Mouse (Mus musculus): Measurements from ENCODE around the gene Rhbg. TPM values are rescaled to one million over a fixed set of nuclear protein-coding genes. Genes with fewer than 3 reads are reported as not detected.

The Rhbg gene
- polyA plus RNA-seq (2012; fragmentation: generic; extraction: Trizol): not detected
- long read RNA-seq, experiment 1: 0 reads
- long read RNA-seq, experiment 2: 0 reads

DNA sequence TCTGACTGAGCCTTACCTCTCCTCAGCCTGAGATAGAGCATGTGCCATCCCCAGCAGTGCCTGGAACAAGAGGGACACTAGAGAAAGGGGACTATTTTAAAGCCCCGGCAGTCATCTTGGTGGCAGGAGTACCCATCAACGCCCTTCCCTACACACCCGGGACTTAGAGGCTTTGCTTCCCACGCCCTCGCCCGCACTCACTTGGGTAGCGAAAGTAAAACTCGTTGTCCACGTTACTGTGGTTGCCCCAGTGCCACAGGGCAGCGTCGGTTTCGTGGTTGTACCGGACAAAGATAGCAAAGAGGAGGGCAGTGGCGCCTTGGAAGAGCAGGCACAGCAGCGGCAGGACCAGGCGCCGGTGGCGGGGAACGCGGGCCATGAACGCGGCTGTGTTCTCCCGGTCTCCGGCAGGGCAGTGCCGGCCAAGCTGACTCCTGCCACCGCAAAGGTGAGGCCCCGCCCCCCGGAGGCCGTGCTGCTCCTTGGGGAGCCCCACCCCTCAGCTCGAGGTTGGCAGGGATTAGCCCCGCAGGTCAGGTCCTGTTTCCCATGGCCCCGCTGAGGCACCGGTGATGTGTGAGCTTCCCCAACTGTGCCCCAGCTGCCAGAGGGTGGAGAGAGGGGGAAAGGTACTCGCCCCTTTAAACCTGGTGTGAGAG is at the start of gene Rhbg:
Rhbg (minus strand) TSS at position 442 of the 659 bp plus-strand sequence.
- TF ChIP-seq CEBPB (IDR thresholded peaks at IDR 0.05; ENCODE audit: low read depth): no peak
- no peak for TF ChIP-seq MYOD1 (IDR thresholded peaks at IDR 0.05; ENCODE audit: control insufficient read depth, insufficient read length, low read depth)
- no peak for TF ChIP-seq USF1 (IDR thresholded peaks at IDR 0.05; ENCODE audit: low read depth)
- no peak for TF ChIP-seq MYOG (IDR thresholded peaks at IDR 0.05; ENCODE audit: control insufficient read depth, extremely low read depth, insufficient read length)
- no peaks in the 10 kb centered on the region for H3K79me2 ChIP-seq (ENCODE audit: control insufficient read depth, insufficient read depth)
- no peaks in the 10 kb centered on the region for H3K36me3 ChIP-seq (ENCODE audit: control insufficient read depth, insufficient read depth)
- H3K4me3 ChIP-seq (ENCODE audit: insufficient read depth, poor library complexity, severe bottlenecking): no peak within 1 kb of the TSS
- H3K79me3 ChIP-seq (ENCODE audit: low read depth): no peaks in the 10 kb centered on the region
- H3K27me3 ChIP-seq (ENCODE audit: control insufficient read depth, insufficient read depth, insufficient read length): peaks cover 63% of the 10 kb centered on the region
- H3ac ChIP-seq (ENCODE audit: control insufficient read depth, insufficient read length, low read depth): peak within 1 kb of the TSS; percentile 2

DNA sequence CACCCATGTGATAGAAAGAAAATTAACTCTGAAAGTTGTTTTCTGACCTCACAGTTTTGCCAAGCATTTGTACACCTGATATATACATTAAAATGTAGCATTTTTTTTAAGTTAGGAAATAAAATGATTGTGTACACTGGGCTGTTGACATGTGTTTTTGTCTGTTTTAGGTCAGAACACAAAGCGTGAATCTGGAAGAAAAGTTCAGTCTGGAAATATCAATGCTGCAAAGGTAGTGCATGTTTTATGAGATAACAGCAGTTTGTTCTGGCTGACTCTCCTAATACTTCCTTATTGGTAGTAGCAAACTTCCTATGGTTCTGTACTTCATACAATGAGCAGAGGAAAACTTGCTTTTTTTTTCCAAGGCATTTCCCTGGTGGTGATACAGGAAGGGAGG is 44.7 kb upstream of the Rhbg start:
- Histone ChIP-seq H3K4me3 (ENCODE audit: insufficient read depth, poor library complexity, severe bottlenecking) (no peak overlapping the region), H3ac (ENCODE audit: control insufficient read depth, insufficient read length, low read depth) (no peak overlapping the region), H3K36me3 (ENCODE audit: control insufficient read depth, insufficient read depth) (peaks cover 60% of the 10 kb centered on the region), H3K27me3 (ENCODE audit: control insufficient read depth, insufficient read depth, insufficient read length) (no peaks in the 10 kb centered on the region), H3K79me3 (ENCODE audit: low read depth) (peaks cover 48% of the 10 kb centered on the region), H3K79me2 (ENCODE audit: control insufficient read depth, insufficient read depth) (peaks cover 70% of the 10 kb centered on the region)
- TF ChIP-seq FOSL1 (IDR thresholded peaks at IDR 0.05; ENCODE audit: insufficient read depth, low read length, poor library complexity, severe bottlenecking) (no peak), CTCF (IDR thresholded peaks at IDR 0.05; ENCODE audit: control insufficient read depth, insufficient read depth, insufficient read length) (no peak), MYOG (IDR thresholded peaks at IDR 0.05; ENCODE audit: control insufficient read depth, extremely low read depth, insufficient read length) (no peak), MAX (IDR thresholded peaks at IDR 0.05) (no peak), MYOD1 (IDR thresholded peaks at IDR 0.05; ENCODE audit: control insufficient read depth, insufficient read length, low read depth) (no peak), USF1 (IDR thresholded peaks at IDR 0.05; ENCODE audit: low read depth) (no peak), CEBPB (IDR thresholded peaks at IDR 0.05; ENCODE audit: low read depth) (no peak)

DNA sequence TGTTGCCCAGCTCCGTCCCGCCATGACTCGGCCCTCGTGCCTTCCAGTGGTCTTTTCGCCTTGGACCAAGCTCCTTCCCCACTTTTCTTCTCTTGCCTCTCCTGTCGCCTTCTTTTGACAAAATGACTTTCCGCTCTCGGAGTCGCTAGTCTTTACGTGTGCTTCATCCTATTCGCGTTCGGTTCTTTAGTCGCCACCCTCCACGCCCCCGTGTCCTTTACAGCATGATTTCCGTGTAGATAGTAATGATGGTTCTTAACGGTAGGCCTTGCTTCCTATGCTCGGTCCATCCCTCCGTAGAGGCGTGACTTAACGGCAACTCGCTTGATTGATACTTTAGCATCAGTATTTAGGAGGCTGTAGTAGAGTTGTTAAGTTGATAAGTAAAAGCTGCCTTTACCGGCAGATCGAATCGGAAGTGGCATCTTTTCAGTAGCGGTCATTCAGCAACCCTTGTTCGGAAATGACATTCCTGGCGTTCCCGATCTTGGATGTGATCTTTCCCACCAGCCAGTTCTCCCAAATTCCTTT is 42.9 kb upstream of the Rhbg start:
- peak overlapping the region; percentile 90 for H3ac ChIP-seq (ENCODE audit: control insufficient read depth, insufficient read length, low read depth)
- no peak for TF ChIP-seq FOSL1 (IDR thresholded peaks at IDR 0.05; ENCODE audit: insufficient read depth, low read length, poor library complexity, severe bottlenecking)
- no peak for TF ChIP-seq MYOG (IDR thresholded peaks at IDR 0.05; ENCODE audit: control insufficient read depth, extremely low read depth, insufficient read length)
- TF ChIP-seq CEBPB (IDR thresholded peaks at IDR 0.05; ENCODE audit: low read depth): no peak
- TF ChIP-seq USF1 (IDR thresholded peaks at IDR 0.05; ENCODE audit: low read depth): no peak
- TF ChIP-seq CTCF (IDR thresholded peaks at IDR 0.05; ENCODE audit: control insufficient read depth, insufficient read depth, insufficient read length): no peak
- no peak for TF ChIP-seq MYOD1 (IDR thresholded peaks at IDR 0.05; ENCODE audit: control insufficient read depth, insufficient read length, low read depth)

DNA sequence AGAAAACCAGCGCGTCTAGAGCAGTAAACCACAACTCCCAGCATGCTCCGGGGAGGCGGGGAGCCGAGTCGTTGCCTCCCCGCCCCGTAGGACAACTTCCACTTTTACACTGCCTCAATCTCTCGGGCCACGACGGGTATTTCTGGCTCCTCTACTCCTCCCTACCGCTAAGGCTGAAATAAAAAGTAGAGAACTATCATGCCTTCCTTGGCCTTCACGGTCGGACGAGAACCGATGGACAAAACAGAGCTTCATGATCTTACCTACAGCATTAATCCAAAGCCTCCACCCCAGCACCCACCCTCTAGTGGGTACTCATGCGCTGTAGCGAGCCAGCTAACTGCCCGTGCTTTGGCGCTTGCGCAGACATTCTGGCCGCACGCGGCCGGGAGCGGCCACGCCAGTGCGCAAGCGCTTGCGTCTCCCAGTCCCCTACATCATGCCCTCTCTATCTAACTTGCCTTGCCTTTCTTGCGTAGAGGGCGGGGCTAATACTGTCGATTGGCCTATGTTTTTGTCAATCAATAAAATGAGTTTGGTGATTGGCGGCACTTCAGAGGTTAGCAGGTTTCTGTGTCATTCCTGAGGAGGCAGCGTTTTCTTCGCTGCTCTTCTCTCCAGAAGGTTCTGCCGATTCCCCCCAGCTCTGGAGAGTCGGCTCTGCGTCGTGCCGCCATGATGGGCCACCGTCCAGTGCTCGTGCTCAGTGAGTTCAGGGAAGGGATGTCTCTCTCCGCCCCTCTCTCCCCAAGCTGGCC is 42.2 kb upstream of the Rhbg start, which contains the start of the genes Tsacc and Cct3:
Tsacc (minus strand) TSS at position 439 of the 758 bp plus-strand sequence.
Cct3 (plus strand) TSS at position 556 of the 758 bp plus-strand sequence.
- TF ChIP-seq FOSL1 (IDR thresholded peaks at IDR 0.05; ENCODE audit: insufficient read depth, low read length, poor library complexity, severe bottlenecking) (no peak), MAX (IDR thresholded peaks at IDR 0.05) (peak; percentile 88)
- peaks cover 45% of the 10 kb centered on the region for H3K79me3 ChIP-seq (ENCODE audit: low read depth)
- H3K4me3 ChIP-seq (ENCODE audit: insufficient read depth, poor library complexity, severe bottlenecking): peak within 1 kb of the TSS; percentile 78
- H3ac ChIP-seq (ENCODE audit: control insufficient read depth, insufficient read length, low read depth): peak within 1 kb of the TSS; percentile 90
- H3K79me2 ChIP-seq (ENCODE audit: control insufficient read depth, insufficient read depth): peaks cover 48% of the 10 kb centered on the region
- no peaks in the 10 kb centered on the region for H3K27me3 ChIP-seq (ENCODE audit: control insufficient read depth, insufficient read depth, insufficient read length)
- peaks cover 35% of the 10 kb centered on the region for H3K36me3 ChIP-seq (ENCODE audit: control insufficient read depth, insufficient read depth)

More for the DNA sequence above, 42.9 kb upstream of the Rhbg start:
- H3K79me2 ChIP-seq (ENCODE audit: control insufficient read depth, insufficient read depth): peaks cover 54% of the 10 kb centered on the region
- no peaks in the 10 kb centered on the region for H3K27me3 ChIP-seq (ENCODE audit: control insufficient read depth, insufficient read depth, insufficient read length)
- H3K79me3 ChIP-seq (ENCODE audit: low read depth): peaks cover 45% of the 10 kb centered on the region
- peaks cover 42% of the 10 kb centered on the region for H3K36me3 ChIP-seq (ENCODE audit: control insufficient read depth, insufficient read depth)
- H3K4me3 ChIP-seq (ENCODE audit: insufficient read depth, poor library complexity, severe bottlenecking): peak overlapping the region; percentile 78

DNA sequence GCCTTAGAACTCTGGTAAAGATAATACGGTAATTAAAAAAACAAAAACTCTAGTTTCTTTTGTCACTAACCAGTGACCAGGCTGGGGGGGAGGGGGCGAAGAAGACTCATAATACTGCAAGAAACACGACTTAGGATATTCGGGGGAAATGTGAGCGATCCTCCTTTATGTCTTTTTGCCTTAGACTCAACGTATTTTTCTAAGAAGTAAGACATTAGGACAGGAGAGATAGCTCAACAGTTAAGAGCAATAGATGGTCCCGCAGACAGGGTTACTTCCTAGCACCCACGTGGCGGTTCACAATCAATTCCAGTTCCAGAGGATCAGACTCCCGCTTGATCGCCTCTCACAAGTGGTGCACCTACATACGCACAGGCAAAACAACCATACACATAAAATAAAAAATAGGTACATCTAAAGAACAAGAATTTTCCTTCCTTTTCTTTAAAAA is 41.6 kb upstream of the Rhbg start:
- H3K36me3 ChIP-seq (ENCODE audit: control insufficient read depth, insufficient read depth): peaks cover 29% of the 10 kb centered on the region
- H3K4me3 ChIP-seq (ENCODE audit: insufficient read depth, poor library complexity, severe bottlenecking): peak overlapping the region; percentile 28
- H3K79me3 ChIP-seq (ENCODE audit: low read depth): peaks cover 40% of the 10 kb centered on the region
- peak overlapping the region; percentile 85 for H3ac ChIP-seq (ENCODE audit: control insufficient read depth, insufficient read length, low read depth)
- H3K27me3 ChIP-seq (ENCODE audit: control insufficient read depth, insufficient read depth, insufficient read length): no peaks in the 10 kb centered on the region
- peaks cover 43% of the 10 kb centered on the region for H3K79me2 ChIP-seq (ENCODE audit: control insufficient read depth, insufficient read depth)
- TF ChIP-seq MYOG (IDR thresholded peaks at IDR 0.05; ENCODE audit: control insufficient read depth, extremely low read depth, insufficient read length) (no peak), MAX (IDR thresholded peaks at IDR 0.05) (peak; percentile 97), USF1 (IDR thresholded peaks at IDR 0.05; ENCODE audit: low read depth) (peak; percentile 62)

All from C2C12 (cell line).